Mouse (Mus musculus): ENCODE measurements at regions not wholly inside any gene's neighbourhood (a gene's known extent, or its start where the extent isn't known, plus 50 kb on each side); places are given as distances from the start of the nearest gene placed in this dataset.

- 89% methylated on average over 4 of the region's 4 CpGs for WGBS
- no peak for TF ChIP-seq POLR2A (IDR thresholded peaks at IDR 0.05; ENCODE audit: low read depth, low read length)
- TF ChIP-seq CTCF (conservative IDR thresholded peaks at IDR 0.05; ENCODE audit: insufficient read depth, insufficient read length, low read depth, low read length), result no peak
- Histone ChIP-seq H3K27ac (ENCODE audit: insufficient read depth, low read depth, low read length) (no peak overlapping the region), H3K36me3 (ENCODE audit: control insufficient read depth, insufficient read depth, low read length) (no peaks in the 10 kb centered on the region), H3K4me1 (ENCODE audit: control insufficient read depth, insufficient read depth, low read length) (no peaks in the 10 kb centered on the region), H3K27me3 (replicated peaks; ENCODE audit: control insufficient read depth, insufficient read depth, low read length) (no peaks in the 10 kb centered on the region), H3K4me3 (ENCODE audit: insufficient read depth, low read depth, low read length) (no peak overlapping the region)
- no peak for DNase-seq
Measured at GRCm38 (mm10) chr6:89059431-89059975, 157.5 kb downstream of the Tpra1 start.

GRCm38 (mm10) chr6:89064977-89065580 is 163.0 kb downstream of the Tpra1 start:
- H3K4me1 ChIP-seq (ENCODE audit: control insufficient read depth, insufficient read depth, low read length), result no peaks in the 10 kb centered on the region
- H3K27ac ChIP-seq (ENCODE audit: insufficient read depth, low read depth, low read length), result no peak overlapping the region
- no peak for TF ChIP-seq CTCF (conservative IDR thresholded peaks at IDR 0.05; ENCODE audit: insufficient read depth, insufficient read length, low read depth, low read length)
- no peak for TF ChIP-seq POLR2A (IDR thresholded peaks at IDR 0.05; ENCODE audit: low read depth, low read length)
- H3K36me3 ChIP-seq (ENCODE audit: control insufficient read depth, insufficient read depth, low read length), result no peaks in the 10 kb centered on the region
- no peaks in the 10 kb centered on the region for H3K27me3 ChIP-seq (replicated peaks; ENCODE audit: control insufficient read depth, insufficient read depth, low read length)
- no peak for DNase-seq
- H3K4me3 ChIP-seq (ENCODE audit: insufficient read depth, low read depth, low read length), result no peak overlapping the region
- 82% methylated on average over 7 of the region's 7 CpGs for WGBS

- DNase-seq, result no peak
- 42% methylated on average over 5 of the region's 5 CpGs for WGBS
- Histone ChIP-seq H3K36me3 (ENCODE audit: control insufficient read depth, insufficient read depth, low read length) (no peaks in the 10 kb centered on the region), H3K4me1 (ENCODE audit: control insufficient read depth, insufficient read depth, low read length) (no peaks in the 10 kb centered on the region), H3K4me3 (ENCODE audit: insufficient read depth, low read depth, low read length) (no peak overlapping the region), H3K27ac (ENCODE audit: insufficient read depth, low read depth, low read length) (no peak overlapping the region), H3K27me3 (replicated peaks; ENCODE audit: control insufficient read depth, insufficient read depth, low read length) (no peaks in the 10 kb centered on the region)
- TF ChIP-seq POLR2A (IDR thresholded peaks at IDR 0.05; ENCODE audit: low read depth, low read length), result no peak
Measured at GRCm38 (mm10) chr6:89066588-89066987, 164.5 kb downstream of the Tpra1 start.

GRCm38 (mm10) chr6:89068286-89068685 is 166.2 kb downstream of the Tpra1 start:
- H3K4me1 ChIP-seq (ENCODE audit: control insufficient read depth, insufficient read depth, low read length), result no peaks in the 10 kb centered on the region
- DNase-seq, result no peak
- H3K4me3 ChIP-seq (ENCODE audit: insufficient read depth, low read depth, low read length), result no peak overlapping the region
- WGBS, result 95% methylated on average over 5 of the region's 5 CpGs
- no peaks in the 10 kb centered on the region for H3K36me3 ChIP-seq (ENCODE audit: control insufficient read depth, insufficient read depth, low read length)
- no peak for TF ChIP-seq CTCF (conservative IDR thresholded peaks at IDR 0.05; ENCODE audit: insufficient read depth, insufficient read length, low read depth, low read length)
- TF ChIP-seq POLR2A (IDR thresholded peaks at IDR 0.05; ENCODE audit: low read depth, low read length), result no peak
- H3K27me3 ChIP-seq (replicated peaks; ENCODE audit: control insufficient read depth, insufficient read depth, low read length), result no peaks in the 10 kb centered on the region
- H3K27ac ChIP-seq (ENCODE audit: insufficient read depth, low read depth, low read length), result no peak overlapping the region

GRCm38 (mm10) chr6:89069108-89069507 is 167.1 kb downstream of the Tpra1 start:
- no peak for DNase-seq
- WGBS, result 78% methylated on average over 5 of the region's 5 CpGs
- H3K4me3 ChIP-seq (ENCODE audit: insufficient read depth, low read depth, low read length), result no peak overlapping the region
- H3K27ac ChIP-seq (ENCODE audit: insufficient read depth, low read depth, low read length), result no peak overlapping the region
- no peaks in the 10 kb centered on the region for H3K27me3 ChIP-seq (replicated peaks; ENCODE audit: control insufficient read depth, insufficient read depth, low read length)
- no peaks in the 10 kb centered on the region for H3K36me3 ChIP-seq (ENCODE audit: control insufficient read depth, insufficient read depth, low read length)
- no peak for TF ChIP-seq POLR2A (IDR thresholded peaks at IDR 0.05; ENCODE audit: low read depth, low read length)
- no peak for TF ChIP-seq CTCF (conservative IDR thresholded peaks at IDR 0.05; ENCODE audit: insufficient read depth, insufficient read length, low read depth, low read length)
- H3K4me1 ChIP-seq (ENCODE audit: control insufficient read depth, insufficient read depth, low read length), result no peaks in the 10 kb centered on the region

GRCm38 (mm10) chr6:89070011-89070410 is 168.0 kb downstream of the Tpra1 start:
- DNase-seq, result peak; percentile 35
- Histone ChIP-seq H3K4me3 (ENCODE audit: insufficient read depth, low read depth, low read length) (no peak overlapping the region), H3K27me3 (replicated peaks; ENCODE audit: control insufficient read depth, insufficient read depth, low read length) (no peaks in the 10 kb centered on the region), H3K27ac (ENCODE audit: insufficient read depth, low read depth, low read length) (no peak overlapping the region), H3K36me3 (ENCODE audit: control insufficient read depth, insufficient read depth, low read length) (no peaks in the 10 kb centered on the region), H3K4me1 (ENCODE audit: control insufficient read depth, insufficient read depth, low read length) (no peaks in the 10 kb centered on the region)
- WGBS, result 20% methylated on average over 3 of the region's 3 CpGs
- TF ChIP-seq CTCF (conservative IDR thresholded peaks at IDR 0.05; ENCODE audit: insufficient read depth, insufficient read length, low read depth, low read length) (no peak), POLR2A (IDR thresholded peaks at IDR 0.05; ENCODE audit: low read depth, low read length) (no peak)

GRCm38 (mm10) chr6:89071766-89072165 is 169.7 kb downstream of the Tpra1 start:
- Histone ChIP-seq H3K36me3 (ENCODE audit: control insufficient read depth, insufficient read depth, low read length) (no peaks in the 10 kb centered on the region), H3K4me3 (ENCODE audit: insufficient read depth, low read depth, low read length) (no peak overlapping the region), H3K4me1 (ENCODE audit: control insufficient read depth, insufficient read depth, low read length) (no peaks in the 10 kb centered on the region), H3K27me3 (replicated peaks; ENCODE audit: control insufficient read depth, insufficient read depth, low read length) (no peaks in the 10 kb centered on the region), H3K27ac (ENCODE audit: insufficient read depth, low read depth, low read length) (no peak overlapping the region)
- no peak for DNase-seq
- TF ChIP-seq CTCF (conservative IDR thresholded peaks at IDR 0.05; ENCODE audit: insufficient read depth, insufficient read length, low read depth, low read length), result no peak
- TF ChIP-seq POLR2A (IDR thresholded peaks at IDR 0.05; ENCODE audit: low read depth, low read length), result no peak
- WGBS, result 29% methylated on average over 2 of the region's 2 CpGs

All from kidney, adult 2 months (tissue).